Comparison of ENCODE assay signal across 15 mouse cellular contexts in the genomic region with DNA sequence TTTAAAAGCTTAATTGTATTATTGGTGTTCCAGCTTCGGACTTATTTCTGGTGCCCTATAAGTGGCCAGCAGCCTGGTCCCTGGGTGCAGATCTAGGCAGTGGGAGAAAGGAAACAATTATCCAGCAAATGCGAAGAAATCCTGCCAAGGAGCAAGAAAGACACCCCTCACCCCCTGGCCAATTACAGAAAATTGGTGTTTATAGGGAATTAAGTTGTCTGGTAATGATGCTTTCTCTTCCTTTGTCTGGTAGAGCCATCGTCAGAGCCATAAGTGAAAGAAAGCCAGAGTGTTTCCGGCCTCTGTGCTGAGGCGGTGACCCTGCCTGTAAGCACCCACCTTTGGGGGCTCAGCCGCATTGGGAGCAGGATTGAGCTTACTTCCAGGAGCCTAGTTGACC. TPM values are rescaled to one million over a fixed set of nuclear protein-coding genes. Genes with fewer than 3 reads are reported as not detected.
DNase-seq lines count a peak whose midpoint lies in the region; ATAC-seq and TF ChIP-seq lines count a peak whose summit lies in the region.
"Had no signal": no experiment of that assay in that cellular context is flagged by ENCODE, and none has a peak within 500 bp of the region (broad histone marks: within the 10 kb centered on the region; RNA-seq: fewer than 3 reads in every experiment).

No protein-coding gene starts in this region.

- no peaks in the 10 kb centered on the region for H3K27me3 ChIP-seq in embryonic facial prominence, embryonic 10.5 days (replicated peaks; ENCODE audit: low read depth, poor library complexity, severe bottlenecking)
- no peaks in the 10 kb centered on the region for H3K27me3 ChIP-seq in forebrain, embryonic 15.5 days
- H3K27me3 ChIP-seq in midbrain, embryonic 15.5 days (replicated peaks) = no peaks in the 10 kb centered on the region
- H3K27me3 ChIP-seq in heart, embryonic 12.5 days (replicated peaks) = no peaks in the 10 kb centered on the region
- H3K27me3 ChIP-seq: embryonic facial prominence, embryonic 15.5 days; limb, embryonic 12.5 days; liver, embryonic 15.5 days had no signal

- DNase-seq in layer of hippocampus, adult 2 months (ENCODE audit: low spot score in 2 of 2) = no peak
- DNase-seq in layer of hippocampus, postnatal 25 days (ENCODE audit: extremely low spot score in 1 of 2, low spot score in 1 of 2) = no peak
- DNase-seq in embryonic facial prominence, embryonic 10.5 days (ENCODE audit: low spot score) = no peak
- DNase-seq in right cerebral cortex, adult 2 months (ENCODE audit: low spot score in 2 of 2) = no peak
- DNase-seq in kidney, adult 18-20 months = no peak
- DNase-seq: kidney, adult 2 months; layer of hippocampus, postnatal 36 days; thymus, postnatal 36 days had no signal

- H3K9me3 ChIP-seq in embryonic facial prominence, embryonic 10.5 days = no peaks in the 10 kb centered on the region
- no peaks in the 10 kb centered on the region for H3K9me3 ChIP-seq in forebrain, embryonic 15.5 days
- no peaks in the 10 kb centered on the region for H3K9me3 ChIP-seq in midbrain, embryonic 15.5 days
- no peaks in the 10 kb centered on the region for H3K9me3 ChIP-seq in heart, embryonic 12.5 days (replicated peaks)
- H3K9me3 ChIP-seq: embryonic facial prominence, embryonic 15.5 days; heart, embryonic 10.5 days; limb, embryonic 12.5 days; liver, embryonic 15.5 days had no signal

- no peak for TF ChIP-seq CTCF in layer of hippocampus, adult 2 months (conservative IDR thresholded peaks at IDR 0.05)

- no peaks in the 10 kb centered on the region for H3K36me3 ChIP-seq in embryonic facial prominence, embryonic 10.5 days (replicated peaks)
- no peaks in the 10 kb centered on the region for H3K36me3 ChIP-seq in forebrain, embryonic 15.5 days
- no peaks in the 10 kb centered on the region for H3K36me3 ChIP-seq in midbrain, embryonic 15.5 days (replicated peaks)
- H3K36me3 ChIP-seq in heart, embryonic 12.5 days = no peaks in the 10 kb centered on the region
- H3K36me3 ChIP-seq: embryonic facial prominence, embryonic 15.5 days; heart, embryonic 10.5 days; limb, embryonic 12.5 days; liver, embryonic 15.5 days had no signal

- peaks cover 43% of the 10 kb centered on the region for H3K4me1 ChIP-seq in embryonic facial prominence, embryonic 10.5 days
- peaks cover 59% of the 10 kb centered on the region for H3K4me1 ChIP-seq in forebrain, embryonic 15.5 days
- peaks cover 49% of the 10 kb centered on the region for H3K4me1 ChIP-seq in midbrain, embryonic 15.5 days
- peaks cover 9% of the 10 kb centered on the region; the same call in 1 of the 2 replicates for H3K4me1 ChIP-seq in heart, embryonic 12.5 days (replicated peaks)
- H3K4me1 ChIP-seq: liver, embryonic 15.5 days had no signal

- no peak overlapping the region for H3K4me3 ChIP-seq in layer of hippocampus, adult 2 months
- H3K4me3 ChIP-seq in embryonic facial prominence, embryonic 10.5 days = no peak overlapping the region
- no peak overlapping the region for H3K4me3 ChIP-seq in forebrain, embryonic 15.5 days
- no peak overlapping the region for H3K4me3 ChIP-seq in midbrain, embryonic 15.5 days
- no peak overlapping the region for H3K4me3 ChIP-seq in heart, embryonic 12.5 days
- H3K4me3 ChIP-seq: embryonic facial prominence, embryonic 15.5 days; heart, embryonic 10.5 days; limb, embryonic 12.5 days; liver, embryonic 15.5 days had no signal

- 0 out of 2 replicates have a peak overlapping the region, but pooled peaks have one; percentile 23 for H3K4me2 ChIP-seq in forebrain, embryonic 15.5 days (replicated peaks)
- peak overlapping the region; percentile 30; the same call in 1 of the 2 replicates for H3K4me2 ChIP-seq in midbrain, embryonic 15.5 days
- no peak overlapping the region for H3K4me2 ChIP-seq in heart, embryonic 12.5 days
- H3K4me2 ChIP-seq: embryonic facial prominence, embryonic 15.5 days; liver, embryonic 15.5 days had no signal

- peak; percentile 14 for ATAC-seq in forebrain, embryonic 15.5 days (replicated peaks)
- no peak for ATAC-seq in midbrain, embryonic 15.5 days (replicated peaks)
- ATAC-seq in heart, embryonic 12.5 days (ENCODE audit: insufficient number of reproducible peaks, low FRiP score) = no peak

- 51% methylated on average over 6 of the region's 6 CpGs for WGBS in embryonic facial prominence, embryonic 10.5 days
- 20% methylated on average over 6 of the region's 6 CpGs for WGBS in forebrain, embryonic 15.5 days
- 66% methylated on average over 6 of the region's 6 CpGs for WGBS in midbrain, embryonic 15.5 days
- WGBS in heart, embryonic 12.5 days = 83% methylated on average over 6 of the region's 6 CpGs

- peak overlapping the region; percentile 19; the same call in 1 of the 2 replicates for H3K9ac ChIP-seq in forebrain, embryonic 15.5 days (replicated peaks)
- no peak overlapping the region for H3K9ac ChIP-seq in midbrain, embryonic 15.5 days
- no peak overlapping the region for H3K9ac ChIP-seq in heart, embryonic 12.5 days
- H3K9ac ChIP-seq: embryonic facial prominence, embryonic 15.5 days; limb, embryonic 12.5 days; liver, embryonic 15.5 days had no signal

- peak overlapping the region; percentile 88 for H3K27ac ChIP-seq in layer of hippocampus, adult 2 months
- H3K27ac ChIP-seq in embryonic facial prominence, embryonic 10.5 days (replicated peaks) = peak overlapping the region; percentile 59
- H3K27ac ChIP-seq in forebrain, embryonic 15.5 days (replicated peaks) = peak overlapping the region; percentile 86
- H3K27ac ChIP-seq in midbrain, embryonic 15.5 days = peak overlapping the region; percentile 75
- no peak overlapping the region for H3K27ac ChIP-seq in heart, embryonic 12.5 days (ENCODE audit: poor library complexity, severe bottlenecking)
- H3K27ac ChIP-seq: heart, embryonic 10.5 days; liver, embryonic 15.5 days had no signal

RNA-seq across cellular contexts. Expression of a gene that starts 59.7 kb away (rescaled TPM):
- total RNA-seq in layer of hippocampus, adult 2 months (2021) = 100 to 1,000 TPM; 199 to 202 TPM
- total RNA-seq in layer of hippocampus, postnatal 25 days (2021) = 100 to 1,000 TPM; 201 to 205 TPM
- 20.9 and 22.0 TPM in 2 replicates for polyA plus RNA-seq in embryonic facial prominence, embryonic 10.5 days (2016; fragmentation: Nextera tagmentation; extraction: Ambion mirVana)
- polyA plus RNA-seq in forebrain, embryonic 15.5 days (2015; fragmentation: Nextera tagmentation; extraction: Ambion mirVana) = 89.1 and 104 TPM in 2 replicates
- 102 and 105 TPM in 2 replicates for polyA plus RNA-seq in midbrain, embryonic 15.5 days (2015; fragmentation: Nextera tagmentation; extraction: Ambion mirVana)
- polyA plus RNA-seq in heart, embryonic 12.5 days (2016; fragmentation: Nextera tagmentation; extraction: Ambion mirVana) = 18.9 and 19.0 TPM in 2 replicates
